Mouse (Mus musculus) heart, embryonic 16.5 days (tissue): ENCODE results near the gene Fam160a2. TPM values are rescaled to one million over a fixed set of nuclear protein-coding genes. Genes with fewer than 3 reads are reported as not detected.
A peak's percentile ranks its signal among the peaks of the same experiment; 100 is the strongest.
"Not testable (repeated sequence)": the region's sequence is repeated elsewhere in the genome, so short reads cannot be mapped to it uniquely, and the experiment has no call there.

Experiments
- ATAC-seq: fragments of 200-750 bp; cut with Nextera tagmentation; replicated peaks from 2 replicates; pipeline ENCODE4 v1.8.0; 2017; ENCODE audit warnings: moderate number of reproducible peaks; ENCODE audit not compliant: insufficient read depth, low FRiP score; ENCODE audit errors: extremely low read depth
- H3K27ac ChIP-seq: fragments of 300-500 bp; sonication (generic); 2 replicates; pipeline ENCODE4 v1.5.1; 2014; ENCODE audit warnings: mild to moderate bottlenecking, low read length, control low read depth, moderate library complexity
- H3K27me3 ChIP-seq: fragments of 300-500 bp; sonication (generic); 2 replicates; pipeline ENCODE4 v1.6.1; 2014; ENCODE audit warnings: low read length, mixed read lengths; ENCODE audit not compliant: control insufficient read depth, insufficient read depth
- H3K36me3 ChIP-seq: fragments of 300-500 bp; sonication (generic); 2 replicates; pipeline ENCODE4 v1.6.1; 2014; ENCODE audit not compliant: control insufficient read depth, insufficient read depth
- H3K4me1 ChIP-seq: fragments of 300-500 bp; sonication (generic); 2 replicates; pipeline ENCODE4 v1.6.1; 2014; ENCODE audit warnings: low read length, mixed read lengths; ENCODE audit not compliant: control insufficient read depth, insufficient read depth
- H3K4me2 ChIP-seq: fragments of 300-500 bp; sonication (generic); 2 replicates; pipeline ENCODE4 v1.6.1; 2014; ENCODE audit warnings: low read depth, mild to moderate bottlenecking, control low read depth, low read length
- H3K4me3 ChIP-seq: fragments of 300-500 bp; sonication (generic); 2 replicates; pipeline ENCODE4 v1.5.1; 2014; ENCODE audit warnings: mild to moderate bottlenecking, control low read depth, low read length
- H3K9ac ChIP-seq: fragments of 300-500 bp; sonication (generic); 2 replicates; pipeline ENCODE4 v1.6.1; 2014; ENCODE audit warnings: low read length, control low read depth
- H3K9me3 ChIP-seq: fragments of 300-500 bp; sonication (generic); replicated peaks from 2 replicates; pipeline ENCODE4 v1.6.1; 2016; ENCODE audit warnings: low read length; ENCODE audit not compliant: control insufficient read depth
- WGBS: fragments of 180-500 bp; shearing (Covaris S2); extraction: QIAGEN DNeasy Blood & Tissue Kit; methylation state at CpG from one replicate; pipeline ENCODE4 v1.1.7; 2014; 5-methylcytosine and 5-hydroxymethylcytosine counted together
- polyA plus RNA-seq: library from polyadenylated mRNA; unstranded; fragments of >200 nt; fragmentation: Nextera tagmentation; extraction: Ambion mirVana; gene quantifications from 2 replicates; pipeline ENCODE4 v1.2.1, GENCODE M21; 2015

Gene Fam160a2
- polyA plus RNA-seq, 1 experiment from 2014 or later, result 32.5 TPM

DNA sequence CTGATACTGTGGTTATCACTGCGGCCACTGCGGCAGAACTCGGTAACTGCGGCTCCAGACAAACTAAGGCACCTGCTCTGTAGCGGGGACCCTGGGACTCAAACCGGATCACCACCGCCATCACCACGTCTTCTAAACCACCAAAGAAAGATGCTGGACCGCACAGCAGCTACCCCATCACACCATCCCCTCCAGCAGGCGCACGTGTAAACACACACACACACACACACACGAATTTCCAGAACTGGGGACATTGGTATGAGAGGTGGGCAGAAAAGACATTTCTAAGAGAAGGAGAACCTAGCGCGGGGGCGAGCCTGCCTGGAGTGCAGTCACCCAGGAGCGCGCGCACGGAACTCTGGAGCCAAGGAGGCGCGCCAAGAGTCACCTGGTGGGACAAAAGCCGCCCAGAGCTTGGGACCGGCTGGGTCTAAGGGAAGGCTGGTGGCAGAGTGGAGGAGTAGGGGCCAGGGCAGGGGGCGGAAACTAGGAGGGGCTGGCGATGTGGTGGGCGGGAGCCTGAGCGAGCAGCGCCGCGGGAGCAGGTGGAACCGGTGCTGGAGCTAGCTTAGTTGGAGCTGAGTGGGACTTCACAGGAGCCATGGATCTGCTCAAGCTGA lies 25.7 kb upstream of the Fam160a2 start, which contains the start of gene Cckbr:
Cckbr (plus strand) TSS at position 308 of the 620 bp plus-strand sequence.
- Histone ChIP-seq H3K27me3 (peaks cover 48% of the 10 kb centered on the region), H3K9me3 (no peaks in the 10 kb centered on the region), H3K27ac (no peak within 1 kb of the TSS), H3K36me3 (no peaks in the 10 kb centered on the region), H3K9ac (peak within 1 kb of the TSS; percentile 60), H3K4me2 (peak within 1 kb of the TSS; percentile 81), H3K4me3 (peak within 1 kb of the TSS; percentile 52), H3K4me1 (peaks cover 8% of the 10 kb centered on the region; the same call in 1 of the 2 replicates)
- 0 out of 2 replicates have a peak, but pooled peaks have one; percentile 32 for ATAC-seq
- WGBS, result 3% methylated on average over 31 of the region's 31 CpGs

- Histone ChIP-seq H3K4me1 (peaks cover 8% of the 10 kb centered on the region; the same call in 1 of the 2 replicates), H3K4me2 (no peak overlapping the region), H3K36me3 (no peaks in the 10 kb centered on the region), H3K4me3 (no peak overlapping the region), H3K27ac (no peak overlapping the region), H3K27me3 (peaks cover 48% of the 10 kb centered on the region), H3K9ac (no peak overlapping the region), H3K9me3 (no peaks in the 10 kb centered on the region)
- 23% methylated on average over 5 of the region's 5 CpGs for WGBS
- no peak for ATAC-seq
Measured at GRCm38 (mm10) chr7:105424368-105424767, 24.5 kb upstream of the Fam160a2 start.

DNA sequence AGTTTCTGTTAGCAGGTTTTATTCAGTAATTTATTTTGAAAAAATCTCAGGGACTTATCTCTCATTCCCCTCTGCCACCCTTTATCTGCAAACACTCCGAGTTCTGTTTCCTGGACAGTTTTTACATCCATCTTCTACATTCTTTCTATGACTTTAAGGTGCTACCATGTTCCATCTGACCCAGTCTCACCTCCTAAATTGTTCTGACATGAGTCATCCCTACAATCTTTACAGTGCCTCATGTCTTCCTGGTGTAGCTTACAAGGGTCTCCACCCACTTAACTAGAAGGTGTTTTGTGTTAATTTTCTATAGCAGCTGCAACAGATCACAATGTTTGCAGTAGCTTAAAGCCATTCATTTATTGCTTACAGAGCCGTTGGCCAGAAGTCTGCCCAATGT lies 21.0 kb upstream of the Fam160a2 start:
- 25% methylated on average over 2 of the region's 2 CpGs for WGBS

DNA sequence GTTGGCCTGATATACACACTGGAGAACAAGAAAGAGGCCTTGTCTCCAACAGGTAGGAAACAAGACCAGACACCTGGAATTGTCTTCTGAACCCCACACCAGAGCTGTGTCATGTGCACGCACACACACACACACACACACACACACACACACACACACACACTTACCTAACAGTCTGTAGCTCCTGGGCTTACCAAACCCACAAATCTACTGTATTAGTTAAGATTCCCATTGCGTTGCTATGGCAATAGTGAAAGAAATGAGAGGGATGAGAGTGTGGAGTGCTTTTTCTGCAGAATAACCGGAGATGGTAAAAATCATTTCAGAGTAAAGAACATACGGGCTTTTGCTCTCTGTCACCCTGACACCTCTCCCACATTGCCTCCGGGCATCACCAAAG lies 18.3 kb upstream of the Fam160a2 start:
- no peak for ATAC-seq
- no peak overlapping the region for H3K4me2 ChIP-seq
- no peak overlapping the region for H3K9ac ChIP-seq
- H3K36me3 ChIP-seq, result no peaks in the 10 kb centered on the region
- no peaks in the 10 kb centered on the region for H3K9me3 ChIP-seq
- H3K4me3 ChIP-seq, result no peak overlapping the region
- 82% methylated on average over 5 of the region's 5 CpGs for WGBS
- H3K27me3 ChIP-seq, result no peaks in the 10 kb centered on the region
- H3K27ac ChIP-seq, result no peak overlapping the region
- no peaks in the 10 kb centered on the region for H3K4me1 ChIP-seq

More for the DNA sequence above, 21.0 kb upstream of the Fam160a2 start:
- peaks cover 22% of the 10 kb centered on the region for H3K27me3 ChIP-seq
- H3K27ac ChIP-seq, result no peak overlapping the region
- no peak for ATAC-seq
- H3K9me3 ChIP-seq, result no peaks in the 10 kb centered on the region
- no peak overlapping the region for H3K4me3 ChIP-seq
- no peaks in the 10 kb centered on the region for H3K36me3 ChIP-seq
- H3K9ac ChIP-seq, result no peak overlapping the region
- H3K4me1 ChIP-seq, result peaks cover 7% of the 10 kb centered on the region; the same call in 1 of the 2 replicates
- no peak overlapping the region for H3K4me2 ChIP-seq

DNA sequence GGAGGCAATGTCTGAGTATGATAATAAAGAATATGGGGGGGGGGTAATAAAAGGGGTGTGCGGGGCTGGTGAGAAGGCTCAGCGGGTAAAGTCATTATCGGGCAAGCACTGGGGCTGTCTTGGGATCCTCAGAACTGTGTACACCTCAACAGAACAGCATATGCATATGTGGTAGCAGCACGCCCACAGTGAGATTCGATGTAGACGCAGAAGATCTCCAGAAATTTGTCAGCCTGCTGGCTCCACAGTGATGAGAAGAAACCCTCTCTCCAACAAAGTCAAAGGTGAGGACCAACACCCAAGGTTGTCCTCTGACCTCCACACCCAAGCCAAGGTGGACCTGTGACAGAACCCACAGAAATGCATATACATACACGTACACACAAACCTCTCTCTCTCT lies 16.7 kb upstream of the Fam160a2 start:
- Histone ChIP-seq H3K4me2 (no peak overlapping the region), H3K4me3 (no peak overlapping the region), H3K36me3 (no peaks in the 10 kb centered on the region), H3K4me1 (no peaks in the 10 kb centered on the region), H3K27me3 (no peaks in the 10 kb centered on the region), H3K27ac (no peak overlapping the region), H3K9me3 (no peaks in the 10 kb centered on the region), H3K9ac (no peak overlapping the region)
- ATAC-seq, result no peak
- WGBS, result 91% methylated on average over 7 of the region's 7 CpGs

- H3K27me3 ChIP-seq, result no peaks in the 10 kb centered on the region
- no peak overlapping the region for H3K9ac ChIP-seq
- no peak overlapping the region for H3K4me2 ChIP-seq
- no peaks in the 10 kb centered on the region for H3K9me3 ChIP-seq
- ATAC-seq, result no peak
- no peaks in the 10 kb centered on the region for H3K36me3 ChIP-seq
- H3K4me1 ChIP-seq, result no peaks in the 10 kb centered on the region
- no peak overlapping the region for H3K4me3 ChIP-seq
- H3K27ac ChIP-seq, result no peak overlapping the region
- 60% methylated on average over 6 of the region's 6 CpGs for WGBS
Measured at GRCm38 (mm10) chr7:105414385-105414784, 14.5 kb upstream of the Fam160a2 start.

DNA sequence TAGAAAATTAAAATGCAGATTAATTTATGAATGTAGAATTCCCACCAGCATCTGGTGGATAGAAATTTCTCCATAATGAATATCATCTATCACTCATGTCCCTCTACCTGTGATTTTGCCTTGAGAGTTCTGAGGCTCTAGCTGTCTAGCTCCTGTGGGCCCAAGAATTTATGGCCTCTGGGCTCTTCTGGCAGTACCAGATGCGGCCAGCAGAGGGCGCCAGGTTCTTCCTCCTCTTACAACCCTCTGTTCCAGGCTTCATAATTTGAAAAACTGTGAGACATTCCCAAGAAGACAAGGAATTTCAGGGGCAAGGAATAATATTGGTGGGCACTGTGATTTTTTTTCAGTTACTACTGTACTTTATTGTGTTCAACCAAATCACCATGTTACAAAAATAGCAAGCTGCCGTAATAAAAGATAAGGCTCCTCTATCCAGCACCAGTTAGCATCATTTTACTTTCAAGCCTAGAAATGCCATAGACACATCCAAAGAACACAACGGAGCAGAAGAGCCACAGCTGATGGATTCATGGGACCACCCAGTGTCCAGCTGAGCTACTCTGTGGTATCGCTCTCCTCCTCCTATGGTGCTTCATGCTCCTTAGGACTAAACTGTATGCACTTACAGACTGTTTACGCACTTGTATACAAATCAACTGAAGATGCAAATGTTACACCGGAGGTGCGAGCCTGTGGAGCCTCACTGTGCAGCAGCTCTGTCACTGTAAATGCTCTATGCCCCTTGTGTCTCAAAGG lies 12.2 kb upstream of the Fam160a2 start:
- not testable (repeated sequence) for H3K36me3 ChIP-seq, H3K9me3 ChIP-seq, H3K4me3 ChIP-seq, H3K27ac ChIP-seq, H3K9ac ChIP-seq, H3K27me3 ChIP-seq, H3K4me2 ChIP-seq, ATAC-seq, H3K4me1 ChIP-seq
- WGBS, result 51% methylated on average over 8 of the region's 8 CpGs

DNA sequence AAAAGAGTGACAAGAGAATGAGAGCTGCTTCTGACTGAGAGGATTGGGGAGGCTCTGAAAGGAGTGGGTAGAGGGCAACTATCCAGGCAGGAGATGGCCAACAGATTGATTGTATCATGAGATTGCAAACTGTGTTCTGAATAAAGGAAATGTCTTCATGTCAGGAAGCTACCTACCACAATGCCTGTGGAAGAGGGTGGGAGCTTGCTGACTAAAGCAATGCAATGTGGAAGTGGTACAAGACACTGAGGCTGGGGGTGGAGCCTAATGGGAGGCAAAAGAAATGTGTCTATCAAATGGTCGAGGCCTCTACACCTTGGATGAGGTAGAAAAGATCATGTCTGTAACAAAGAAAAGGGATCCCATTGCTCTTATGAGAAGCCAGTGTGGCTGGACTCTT lies 6.5 kb upstream of the Fam160a2 start:
- no peak overlapping the region for H3K4me3 ChIP-seq
- 86% methylated on average over 1 of the region's 1 CpGs for WGBS

GRCm38 (mm10) chr7:105404268-105404667 lies 4.4 kb upstream of the Fam160a2 start, which contains the start of gene Cnga4:
TSS of gene Cnga4 (plus strand) at chr7:105404568.
- 70% methylated on average over 5 of the region's 5 CpGs for WGBS
- no peak for ATAC-seq

More for the DNA sequence above, 6.5 kb upstream of the Fam160a2 start:
- no peaks in the 10 kb centered on the region for H3K9me3 ChIP-seq
- no peak overlapping the region for H3K27ac ChIP-seq
- no peak overlapping the region for H3K4me2 ChIP-seq
- no peak overlapping the region for H3K9ac ChIP-seq
- no peak for ATAC-seq
- no peaks in the 10 kb centered on the region for H3K36me3 ChIP-seq
- no peaks in the 10 kb centered on the region for H3K4me1 ChIP-seq
- H3K27me3 ChIP-seq, result no peaks in the 10 kb centered on the region

More at GRCm38 (mm10) chr7:105404268-105404667, 4.4 kb upstream of the Fam160a2 start, which contains the start of gene Cnga4:
- H3K4me3 ChIP-seq, result no peak within 1 kb of the TSS
- H3K9me3 ChIP-seq, result no peaks in the 10 kb centered on the region
- H3K4me2 ChIP-seq, result no peak within 1 kb of the TSS
- no peaks in the 10 kb centered on the region for H3K36me3 ChIP-seq
- H3K4me1 ChIP-seq, result peaks cover 1% of the 10 kb centered on the region
- no peak within 1 kb of the TSS for H3K27ac ChIP-seq
- no peak within 1 kb of the TSS for H3K9ac ChIP-seq
- H3K27me3 ChIP-seq, result no peaks in the 10 kb centered on the region
